Mouse (Mus musculus) mouse embryonic stem cell (cell line): ENCODE data around the gene Dennd2a.

Source experiments
- in situ Hi-C, 2 experiments: fragments of 300-500 bp; cut with MboI; formaldehyde crosslinking; loops; 1 replicate in 1 of 2; 3 replicates in 1 of 2; pipeline ENCODE4 v1.14.3; 2019 to 2020; ENCODE audit warnings: low sequenced_read_pairs in 2 of 2, low pct_unique_long_range_greater_than_20kb in 1 of 2, mixed read lengths in 1 of 2; ENCODE audit not compliant: unreplicated experiment in 1 of 2

Gene Dennd2a

GRCm38 (mm10) chr6:39528671-39529535 is 28.8 kb downstream of the Dennd2a start:
- in situ Hi-C loops: no loop called here

- in situ Hi-C loops: no loop called here
Observed at GRCm38 (mm10) chr6:39527811-39528210, 29.9 kb downstream of the Dennd2a start.

DNA sequence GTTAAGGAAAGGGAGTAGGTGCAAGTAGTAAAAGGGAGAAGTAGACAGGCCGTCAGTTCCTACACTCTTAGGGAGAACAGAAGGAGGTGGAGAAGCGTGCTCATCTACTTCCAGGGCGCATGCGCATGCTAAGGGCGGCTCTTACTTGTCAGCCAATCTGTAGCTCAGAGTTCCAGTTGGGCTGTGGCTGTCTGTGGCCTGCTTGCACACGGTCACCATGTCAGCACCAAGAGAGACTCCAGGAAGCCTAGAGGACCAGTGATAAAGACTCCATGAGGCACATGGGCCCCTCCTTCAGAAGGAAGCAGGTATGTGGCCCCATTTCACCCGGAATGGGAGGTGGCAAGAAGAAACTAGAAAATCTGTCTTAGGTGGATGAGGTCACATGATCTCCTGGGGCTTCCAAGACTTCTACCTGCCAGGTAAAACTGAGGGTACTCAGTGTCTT is 30.3 kb downstream of the Dennd2a start:
- in situ Hi-C loops: no loop called here

DNA sequence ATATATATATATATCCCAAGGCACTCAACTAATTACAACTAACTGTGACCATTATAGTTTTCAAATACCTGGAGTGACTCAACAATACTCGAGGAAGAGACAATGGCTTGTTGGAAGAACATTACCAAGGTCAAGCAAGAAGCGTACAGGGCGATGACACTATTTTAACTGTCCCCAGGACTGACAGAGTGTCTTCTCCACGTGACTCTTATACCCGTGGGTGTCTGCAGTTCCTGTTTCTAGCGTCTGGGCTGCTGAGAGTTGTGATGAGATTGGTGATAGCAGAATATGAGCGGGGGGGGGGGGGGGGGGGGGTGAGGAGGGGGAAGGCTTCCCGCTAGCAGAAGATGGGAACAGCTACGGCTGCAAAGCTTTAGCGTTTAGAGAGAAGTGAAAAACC is 30.9 kb downstream of the Dennd2a start:
- in situ Hi-C loops: no loop called here

- in situ Hi-C loops: no loop called here
Observed at GRCm38 (mm10) chr6:39523161-39523560, 34.5 kb downstream of the Dennd2a start.

- in situ Hi-C loops: no loop called here
Observed at GRCm38 (mm10) chr6:39522425-39522824, 35.2 kb downstream of the Dennd2a start.

DNA sequence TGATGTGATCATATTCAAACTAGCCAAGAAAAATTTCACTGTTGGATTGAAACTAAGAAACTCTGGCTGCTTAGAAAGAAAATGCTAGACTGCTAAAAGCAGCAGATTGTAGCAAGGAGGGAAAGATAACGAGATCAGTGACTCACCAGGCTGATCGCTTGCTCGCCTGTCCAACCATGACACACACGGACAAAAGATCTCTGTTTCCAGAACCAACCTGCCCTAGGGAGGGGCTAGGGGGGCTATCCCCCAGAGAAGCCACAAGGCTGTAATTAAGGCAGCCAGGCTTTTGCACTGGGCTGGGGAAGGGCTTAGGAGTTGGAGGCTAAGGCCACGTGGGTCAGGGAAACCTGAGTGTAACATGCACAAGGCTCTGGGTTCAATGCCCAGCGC is 41.9 kb downstream of the Dennd2a start:
- in situ Hi-C loops: no loop called here

DNA sequence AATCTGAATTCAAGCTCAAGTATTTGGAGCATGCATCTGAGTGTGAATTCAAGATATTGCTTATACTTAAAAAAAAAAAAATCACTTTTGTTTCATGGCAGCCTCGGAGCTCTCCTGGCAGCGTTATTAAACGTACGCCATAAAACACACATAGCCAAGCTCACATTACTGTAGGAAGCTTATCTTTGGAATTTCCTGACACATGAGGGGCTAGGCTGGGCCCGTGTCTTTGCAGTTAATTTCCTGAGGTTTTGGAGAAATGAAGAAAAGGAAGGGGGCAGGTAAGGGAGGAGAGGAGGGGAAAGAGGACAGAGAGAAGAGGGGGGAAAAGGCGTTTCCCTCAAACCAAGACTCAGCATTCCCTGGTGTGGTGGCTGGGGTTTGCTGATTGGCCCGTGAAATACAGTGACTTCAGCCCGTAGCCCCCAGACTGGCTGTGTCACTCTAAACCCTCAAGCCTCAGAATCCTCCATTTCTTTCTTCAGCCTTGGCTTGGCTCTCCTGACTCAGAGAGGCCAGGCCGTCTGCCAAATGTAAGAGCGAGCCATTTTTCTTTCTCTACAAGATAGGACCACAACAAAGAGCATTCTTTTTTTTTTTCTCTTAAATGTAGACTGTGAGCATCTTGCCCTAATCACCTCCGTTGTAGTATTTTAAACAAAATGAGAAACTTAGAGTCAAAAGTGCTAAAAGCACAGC is 42.5 kb downstream of the Dennd2a start:
- in situ Hi-C loops: no loop called here

- in situ Hi-C loops: no loop called here
Observed at GRCm38 (mm10) chr6:39503476-39503875, 54.2 kb downstream of the Dennd2a start.

GRCm38 (mm10) chr6:39497165-39497564 is 60.5 kb downstream of the Dennd2a start:
- in situ Hi-C loops: no loop called here

DNA sequence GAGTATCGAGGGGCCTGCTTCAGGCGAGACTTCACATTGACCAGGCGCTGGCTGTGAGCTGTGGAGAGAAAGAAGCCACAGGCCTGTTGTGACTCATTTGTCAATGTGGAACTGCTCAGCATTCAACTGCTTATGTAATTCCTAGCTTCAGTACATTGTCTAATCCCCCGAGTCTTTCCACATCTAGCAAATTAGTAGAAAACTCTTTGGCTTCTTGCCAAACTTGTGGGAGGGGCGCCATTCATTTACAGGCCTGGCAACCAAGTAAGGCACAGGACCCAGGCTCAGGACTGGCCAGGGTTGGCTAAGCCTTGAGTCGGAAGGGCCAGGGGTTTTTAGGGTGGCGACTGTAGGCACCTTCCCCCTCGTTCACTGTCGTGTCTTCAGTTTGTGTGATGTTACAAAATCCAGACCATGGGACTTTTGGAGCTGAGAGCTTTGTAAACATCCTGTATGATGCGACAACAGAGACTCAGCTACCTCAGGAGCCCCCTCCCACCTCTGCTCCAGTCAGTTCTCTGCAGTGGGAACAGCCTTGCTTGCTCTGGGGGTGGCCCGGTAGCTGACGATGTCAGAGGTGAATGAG is 64.4 kb downstream of the Dennd2a start:
- in situ Hi-C loops: no loop called here

DNA sequence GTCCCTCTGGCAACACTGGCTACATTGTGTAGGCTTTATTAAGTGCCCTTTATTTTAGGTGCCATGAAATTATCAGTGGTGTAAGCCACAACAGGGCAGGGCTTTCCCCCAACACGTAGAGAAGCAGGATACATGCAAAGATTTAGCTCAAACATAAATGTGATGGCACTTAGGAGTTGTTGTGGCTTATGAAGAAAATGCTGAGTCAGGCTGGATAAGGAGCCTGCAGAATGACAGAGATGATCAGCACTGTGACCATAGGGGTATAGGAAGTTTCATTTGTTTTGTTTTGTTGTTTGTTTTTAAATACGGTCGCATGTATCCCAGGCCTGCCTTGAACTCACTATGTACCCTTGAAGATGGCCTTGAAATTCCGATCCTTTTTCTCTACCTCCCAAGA is 65.5 kb downstream of the Dennd2a start:
- in situ Hi-C loops: no loop called here

DNA sequence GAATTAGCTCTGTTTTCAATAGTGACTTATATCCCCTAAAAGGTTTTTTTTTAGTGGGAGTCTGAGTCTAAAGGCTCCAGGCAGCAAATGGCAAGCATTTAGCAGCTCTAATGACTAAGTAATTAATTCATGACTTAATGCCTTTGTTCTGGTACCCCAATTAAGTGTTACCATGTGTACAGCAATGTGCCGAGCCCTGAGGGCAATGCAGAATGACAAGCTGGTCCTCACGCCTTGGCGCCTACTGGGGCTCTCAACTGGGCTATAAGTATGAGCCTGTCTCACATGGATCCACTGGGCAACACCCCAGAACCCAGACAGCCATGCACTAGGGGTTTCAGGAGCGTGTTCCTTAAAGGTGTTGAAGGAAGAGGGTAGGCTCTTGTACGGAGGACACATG is 66.5 kb downstream of the Dennd2a start:
- in situ Hi-C loops: no loop called here

- in situ Hi-C loops: no loop called here
Observed at GRCm38 (mm10) chr6:39488292-39488691, 69.4 kb downstream of the Dennd2a start.

GRCm38 (mm10) chr6:39483656-39484055 is 74.0 kb downstream of the Dennd2a start:
- in situ Hi-C loops: no loop called here

DNA sequence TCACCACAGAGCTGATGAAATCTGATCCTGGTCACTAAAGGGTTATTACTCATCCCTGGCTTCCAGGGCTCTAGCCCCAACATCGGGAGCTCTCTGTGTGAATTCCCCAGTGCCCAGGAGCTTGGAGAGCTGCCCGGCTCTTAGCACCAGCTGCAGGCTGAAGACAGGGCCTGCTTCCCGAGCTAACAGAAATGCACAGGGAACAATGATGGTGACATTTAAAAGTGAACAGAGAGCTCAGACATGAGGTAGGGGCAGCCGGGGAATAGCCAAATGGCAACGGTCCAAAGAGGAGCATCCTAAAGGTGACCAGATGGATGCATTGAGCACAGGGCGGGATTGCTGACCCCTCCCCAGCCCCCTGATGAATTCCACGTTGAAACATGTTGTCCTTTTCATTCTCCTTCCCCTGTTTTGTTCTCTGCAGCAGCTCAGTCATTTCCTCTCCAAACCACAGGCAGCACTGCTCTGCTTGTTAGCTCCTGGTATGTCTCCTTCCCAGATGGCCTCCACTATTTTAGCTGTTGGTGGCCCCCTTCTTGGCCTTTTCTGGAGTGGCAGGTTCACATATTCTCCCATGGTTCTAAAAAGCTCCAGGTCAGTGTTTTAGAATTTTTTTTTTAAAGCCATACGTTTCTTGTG is 79.0 kb downstream of the Dennd2a start:
- in situ Hi-C loops: no loop called here

DNA sequence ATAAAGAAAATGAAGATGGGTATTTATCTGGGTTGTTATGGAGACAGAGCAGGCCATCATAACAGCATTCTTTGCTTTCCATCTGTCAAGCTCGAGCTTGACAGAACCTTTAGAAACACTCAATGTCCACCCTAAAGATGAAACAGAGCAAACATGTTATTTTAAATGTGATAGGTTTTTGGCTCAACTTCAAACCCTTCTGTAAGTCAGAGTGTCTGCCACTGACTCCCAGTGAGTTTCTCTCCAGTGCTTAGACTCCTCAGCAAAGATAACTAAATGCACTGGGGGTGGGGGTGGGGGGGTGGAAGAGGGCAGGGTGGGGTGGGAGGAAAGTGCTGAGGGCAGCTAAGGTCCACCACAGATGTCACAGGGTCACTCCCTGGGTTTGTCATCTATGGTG is 81.0 kb downstream of the Dennd2a start:
- in situ Hi-C loops: no loop called here

DNA sequence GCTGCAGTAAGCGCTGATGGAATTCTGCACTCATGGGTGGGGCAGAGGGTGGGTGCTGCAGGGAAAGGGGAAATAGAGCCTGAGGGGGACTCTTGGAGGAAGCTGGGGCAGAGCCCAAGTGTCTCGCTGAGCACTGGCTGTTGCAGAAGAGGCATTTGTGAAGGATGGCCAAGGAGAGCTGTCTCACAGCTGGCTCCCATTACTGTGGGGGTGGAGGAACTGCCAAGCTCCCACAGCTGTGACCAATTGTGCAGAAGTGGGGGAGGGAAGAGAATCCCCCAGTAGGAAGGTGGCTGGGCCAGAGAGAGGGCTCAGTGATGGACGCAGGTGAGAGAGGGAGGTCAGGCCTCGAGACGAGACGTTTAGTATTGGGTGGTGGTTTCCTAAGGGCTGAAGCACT is 83.2 kb downstream of the Dennd2a start:
- in situ Hi-C loops: no loop called here

- in situ Hi-C loops: no loop called here
Observed at GRCm38 (mm10) chr6:39472837-39473236, 84.8 kb downstream of the Dennd2a start.
